Mouse (Mus musculus) liver, adult 2 months (tissue): Measurements from ENCODE around the gene Spindoc. TPM values are rescaled to one million over a fixed set of nuclear protein-coding genes. Genes with fewer than 3 reads are reported as not detected.

Experiments used
- DNase-seq: peaks from one replicate; pipeline ENCODE4 v3.0.0-alpha.2; 2011; ENCODE audit warnings: low read depth, low spot score; ENCODE audit errors: extremely low read depth
- H3K27ac ChIP-seq: fragments of 200-500 bp; replicated peaks from 2 replicates; pipeline ENCODE4 v1.5.1; 2012; ENCODE audit warnings: low read depth, mild to moderate bottlenecking, control low read depth, inconsistent platforms, low read length; ENCODE audit not compliant: insufficient read depth
- H3K27me3 ChIP-seq: fragments of 200-500 bp; 2 replicates; pipeline ENCODE4 v1.6.1; 2012; ENCODE audit warnings: mild to moderate bottlenecking, moderate library complexity, low read length, inconsistent platforms; ENCODE audit not compliant: control insufficient read depth, insufficient read depth
- H3K36me3 ChIP-seq: fragments of 200-500 bp; 2 replicates; pipeline ENCODE4 v1.6.1; 2012; ENCODE audit warnings: low read length, inconsistent platforms; ENCODE audit not compliant: control insufficient read depth, insufficient read depth
- H3K4me1 ChIP-seq: fragments of 200-500 bp; 2 replicates; pipeline ENCODE4 v1.6.1; 2011; ENCODE audit warnings: low read length; ENCODE audit not compliant: control insufficient read depth, insufficient read depth
- H3K4me3 ChIP-seq: fragments of 200-500 bp; 2 replicates; pipeline ENCODE4 v1.5.1; 2011; ENCODE audit warnings: low read depth, mild to moderate bottlenecking, control low read depth, low read length, moderate library complexity; ENCODE audit not compliant: insufficient read depth
- H3K79me2 ChIP-seq: fragments of 200-500 bp; 2 replicates; pipeline ENCODE4 v1.6.1; 2012; ENCODE audit warnings: inconsistent platforms, mild to moderate bottlenecking, low read length, moderate library complexity; ENCODE audit not compliant: control insufficient read depth, insufficient read depth
- H3K9ac ChIP-seq: fragments of 200-500 bp; 2 replicates; pipeline ENCODE4 v1.6.1; 2012; ENCODE audit warnings: low read depth, mild to moderate bottlenecking, control low read depth, inconsistent platforms, low read length
- CTCF ChIP-seq: fragments of 200-500 bp; IDR thresholded peaks from 2 replicates; pipeline ENCODE4 v1.5.1; 2011; ENCODE audit warnings: low read depth, low read length, control low read depth
- POLR2A ChIP-seq: fragments of 200-500 bp; IDR thresholded peaks from 2 replicates; pipeline ENCODE4 v1.6.1; 2011; ENCODE audit warnings: low read length, control low read depth; ENCODE audit not compliant: insufficient read depth; ENCODE audit errors: extremely low read depth
- WGBS: fragments of 180-500 bp; shearing (Covaris S2); methylation state at CpG from one replicate; pipeline ENCODE4 v1.1.7; 2018; 5-methylcytosine and 5-hydroxymethylcytosine counted together
- polyA plus RNA-seq: library from polyadenylated mRNA; depleted of rRNA; stranded (reverse); fragments of >200 nt; gene quantifications from 2 replicates; pipeline ENCODE4 v1.2.3, GENCODE M21; 2012
- total RNA-seq: library from RNA; depleted of rRNA; stranded (reverse); fragments of >200 nt; gene quantifications from 2 replicates; pipeline ENCODE4 v1.2.3, GENCODE M21; 2014

The Spindoc gene
- total and polyA plus RNA-seq, 2 experiments, result 1.4 to 4.4 TPM

DNA sequence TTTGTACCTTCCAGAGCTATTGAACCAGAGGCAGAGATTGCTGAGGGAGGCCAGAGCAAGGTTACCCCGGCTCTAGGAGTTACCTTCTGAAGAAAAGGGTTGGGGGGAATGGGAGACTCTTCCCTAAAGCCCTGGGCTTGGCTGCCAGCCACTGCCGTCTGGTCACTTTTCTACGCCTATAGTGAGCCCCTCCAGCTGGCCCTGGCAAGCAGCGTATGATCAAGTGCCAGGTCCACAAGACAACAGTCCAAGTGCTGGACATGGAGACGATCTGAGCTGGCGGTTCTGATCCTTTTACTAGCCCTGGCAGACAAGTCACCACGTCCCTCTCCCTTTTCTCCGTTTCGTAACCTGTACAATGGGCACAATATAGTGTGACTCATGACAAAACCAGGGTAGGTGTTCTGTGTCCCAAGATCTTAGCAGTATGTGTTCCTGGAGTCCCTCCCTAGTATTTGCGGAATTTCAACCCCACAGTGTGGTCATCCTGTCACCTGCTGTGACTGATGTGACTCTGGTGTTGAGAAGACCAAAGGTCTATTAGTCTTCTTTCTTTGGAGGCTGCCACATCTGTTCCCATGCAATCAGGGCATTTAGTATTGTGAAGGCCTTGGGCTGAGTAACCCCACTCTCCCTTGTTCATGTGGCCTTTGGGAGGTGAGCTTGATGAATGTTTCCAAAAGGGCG is 29.8 kb downstream of the Spindoc start:
- Histone ChIP-seq H3K36me3 (no peaks in the 10 kb centered on the region), H3K79me2 (no peaks in the 10 kb centered on the region), H3K27ac (no peak overlapping the region), H3K4me1 (no peaks in the 10 kb centered on the region), H3K4me3 (no peak overlapping the region), H3K9ac (no peak overlapping the region), H3K27me3 (no peaks in the 10 kb centered on the region)
- no peak for DNase-seq
- WGBS, result 83% methylated on average over 11 of the region's 11 CpGs
- TF ChIP-seq POLR2A (no peak), CTCF (no peak)

DNA sequence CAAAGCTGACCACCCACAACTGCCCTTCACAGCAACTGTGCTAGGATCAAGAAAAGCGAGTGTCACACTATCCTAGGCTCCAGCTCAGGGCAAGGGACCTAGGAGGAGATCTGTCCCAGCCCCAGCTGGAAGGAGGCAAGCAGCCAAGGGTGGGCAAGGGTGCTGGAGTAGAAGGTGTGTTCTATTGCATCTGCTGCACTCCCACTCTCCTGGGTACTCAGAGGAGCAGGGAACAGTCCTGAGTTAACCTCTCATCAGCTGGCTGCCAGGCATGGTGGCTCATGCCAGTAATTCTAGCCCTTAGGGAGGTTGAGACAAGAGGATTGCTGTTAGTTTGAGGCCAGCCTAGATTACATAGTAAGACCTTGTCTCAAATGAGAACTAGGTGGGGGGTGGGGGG is 32.8 kb downstream of the Spindoc start:
- WGBS, result 87% methylated on average over 1 of the region's 1 CpGs
- Histone ChIP-seq H3K4me3 (no peak overlapping the region), H3K4me1 (no peaks in the 10 kb centered on the region), H3K79me2 (no peaks in the 10 kb centered on the region), H3K9ac (no peak overlapping the region), H3K36me3 (no peaks in the 10 kb centered on the region), H3K27me3 (no peaks in the 10 kb centered on the region), H3K27ac (no peak overlapping the region)
- no peak for TF ChIP-seq CTCF
- no peak for TF ChIP-seq POLR2A
- no peak for DNase-seq

DNA sequence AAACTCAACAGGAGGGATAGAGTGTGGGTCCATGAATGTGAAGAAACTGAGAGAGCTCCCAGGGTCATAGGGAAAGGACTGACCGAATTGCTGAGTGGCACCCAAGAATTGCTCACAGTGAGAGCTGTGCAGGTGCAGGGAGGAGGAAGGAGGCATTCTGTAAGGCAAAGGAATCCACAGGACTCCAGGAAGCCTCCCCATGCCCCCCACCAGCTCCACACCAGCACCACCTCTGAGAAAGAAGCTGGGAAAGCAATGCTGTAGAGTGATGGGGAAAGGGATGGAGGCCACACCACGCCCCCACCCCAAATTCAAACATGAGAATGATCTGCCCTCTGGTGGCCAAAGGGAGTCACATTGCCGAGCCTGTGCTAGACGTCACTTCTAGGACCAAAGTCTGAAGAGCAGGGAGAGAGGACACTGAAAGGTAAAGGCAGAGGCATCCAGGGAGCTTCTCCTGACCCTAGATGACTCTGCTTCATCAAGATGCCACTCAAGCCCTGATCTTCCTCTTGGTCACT is 37.5 kb downstream of the Spindoc start:
- DNase-seq, result peak; percentile 46
- Histone ChIP-seq H3K27ac (no peak overlapping the region), H3K4me3 (no peak overlapping the region), H3K79me2 (peaks cover 8% of the 10 kb centered on the region; the same call in 1 of the 2 replicates), H3K9ac (no peak overlapping the region), H3K4me1 (peaks cover 8% of the 10 kb centered on the region), H3K36me3 (no peaks in the 10 kb centered on the region), H3K27me3 (no peaks in the 10 kb centered on the region)
- WGBS, result 24% methylated on average over 4 of the region's 4 CpGs
- TF ChIP-seq POLR2A, result no peak
- peak; percentile 82 for TF ChIP-seq CTCF

DNA sequence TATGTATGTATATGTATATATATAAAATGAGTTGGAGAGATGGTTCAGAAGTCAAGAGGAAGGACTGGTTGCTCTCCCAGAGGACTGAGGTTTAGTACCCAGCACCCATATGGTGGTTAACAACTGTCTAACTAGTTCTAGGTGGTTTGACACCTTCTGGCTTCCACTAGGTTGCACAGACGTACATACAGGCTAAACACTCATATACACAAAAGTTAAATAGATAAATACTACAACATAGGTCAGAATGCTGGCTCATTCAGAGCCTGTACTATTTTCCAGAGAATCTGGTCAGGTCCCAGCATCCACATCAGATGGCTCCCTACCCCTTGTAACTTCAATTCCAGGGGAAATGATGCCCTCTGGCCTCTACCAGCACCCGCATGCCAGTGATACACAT is 40.1 kb downstream of the Spindoc start:
- no peaks in the 10 kb centered on the region for H3K36me3 ChIP-seq
- no peaks in the 10 kb centered on the region for H3K27me3 ChIP-seq
- TF ChIP-seq POLR2A, result no peak
- no peak for TF ChIP-seq CTCF
- WGBS, result 91% methylated on average over 2 of the region's 2 CpGs
- peaks cover 28% of the 10 kb centered on the region for H3K79me2 ChIP-seq
- peaks cover 23% of the 10 kb centered on the region for H3K4me1 ChIP-seq
- no peak overlapping the region for H3K4me3 ChIP-seq
- H3K9ac ChIP-seq, result no peak overlapping the region
- H3K27ac ChIP-seq, result no peak overlapping the region
- no peak for DNase-seq

DNA sequence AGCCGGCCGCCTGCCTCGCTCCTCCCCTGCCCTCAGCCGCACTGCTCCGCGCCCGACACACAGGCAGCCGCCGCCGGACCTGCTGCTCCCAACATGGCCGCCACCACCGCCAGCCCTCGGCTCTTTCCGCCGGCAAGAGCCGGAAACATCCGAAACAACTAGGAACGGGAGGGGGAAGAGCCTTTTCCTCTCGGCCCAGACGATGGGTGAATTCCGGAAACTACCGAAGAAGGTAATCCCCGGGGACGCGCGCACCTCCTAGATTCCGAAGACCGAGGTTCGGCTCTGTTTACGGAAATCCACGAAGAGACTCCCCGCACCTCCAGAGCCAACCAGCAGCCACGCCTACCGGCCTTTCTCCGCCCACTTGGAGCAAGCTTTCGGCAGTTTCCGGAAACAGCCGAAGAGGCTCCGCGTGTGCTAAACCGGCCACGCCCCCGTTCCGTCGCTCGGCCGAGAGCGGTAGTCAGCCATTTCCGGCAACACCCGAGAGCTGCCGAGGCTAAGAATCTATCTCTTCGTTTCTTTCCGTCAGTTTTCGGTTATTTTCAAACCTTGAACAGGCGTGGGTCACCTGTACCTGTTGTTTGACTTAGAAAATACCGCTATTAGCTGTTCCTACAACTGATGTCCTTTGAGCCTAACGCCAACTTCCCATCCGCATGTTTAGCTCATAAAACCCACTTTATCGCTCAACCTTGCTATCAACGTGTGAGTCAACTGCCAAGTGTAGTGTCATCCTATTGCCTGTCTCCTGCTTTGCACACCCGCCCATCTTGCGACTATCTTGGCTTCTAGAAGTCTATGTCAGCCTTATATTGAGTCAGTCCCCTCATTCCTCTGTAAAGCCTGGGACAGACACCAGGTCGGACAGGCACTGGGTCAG is 41.0 kb downstream of the Spindoc start, which contains the start of gene Mark2:
Gene Mark2, minus strand, starts transcription at position 349 of the 886 bp plus-strand sequence.
- WGBS, result 1% methylated on average over 63 of the region's 63 CpGs
- DNase-seq, result peak; percentile 94
- Histone ChIP-seq H3K4me3 (peak within 1 kb of the TSS; percentile 82), H3K27me3 (no peaks in the 10 kb centered on the region), H3K27ac (peak within 1 kb of the TSS; percentile 37), H3K36me3 (no peaks in the 10 kb centered on the region), H3K4me1 (peaks cover 23% of the 10 kb centered on the region), H3K9ac (peak within 1 kb of the TSS; percentile 88), H3K79me2 (peaks cover 35% of the 10 kb centered on the region)
- no peak for TF ChIP-seq CTCF
- TF ChIP-seq POLR2A, result peak; percentile 48; the same call in 1 of the 2 replicates
